Mouse (Mus musculus): ENCODE results near the gene Sema4f.

DNA sequence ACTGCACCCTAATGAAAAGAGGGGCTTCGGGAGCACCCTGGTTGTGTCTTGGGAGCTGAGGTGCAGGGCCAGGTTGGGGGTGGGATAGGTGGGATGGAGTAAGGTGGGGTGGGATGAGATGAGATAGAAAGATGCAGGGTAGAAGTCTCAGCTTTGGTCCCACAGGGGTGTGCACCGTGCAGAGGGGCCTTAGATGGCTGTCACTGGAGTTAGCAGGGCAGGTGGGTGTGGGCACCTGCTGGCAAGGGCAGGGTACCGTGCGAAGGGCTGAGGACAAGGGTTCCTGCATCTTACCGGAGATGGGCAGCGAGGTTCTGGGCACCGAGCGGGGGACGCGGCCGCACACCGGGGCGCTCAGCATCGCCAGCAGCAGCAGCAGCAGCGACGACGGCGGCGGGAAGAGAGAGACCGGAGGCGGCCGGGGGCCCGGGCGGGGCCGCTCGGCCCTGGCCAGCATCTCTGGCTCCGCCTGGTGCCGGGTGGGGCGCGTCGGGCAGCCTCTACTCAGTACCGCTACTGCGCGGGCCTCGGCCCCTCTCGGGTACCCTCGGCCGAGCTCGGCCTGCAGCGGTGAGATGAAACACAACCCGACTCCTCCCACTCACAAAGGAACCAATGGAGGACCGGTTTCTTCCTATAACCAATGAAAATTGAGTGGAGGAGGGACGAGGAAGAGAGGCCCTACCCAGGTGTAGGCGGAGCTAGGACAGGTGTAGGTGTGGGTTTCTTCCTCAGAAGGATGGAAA lies at the start of gene Sema4f:
- TF ChIP-seq CTCF (IDR thresholded peaks at IDR 0.05; ENCODE audit: control insufficient read depth, insufficient read depth, insufficient read length) (no peak), FOSL1 (IDR thresholded peaks at IDR 0.05; ENCODE audit: insufficient read depth, low read length, poor library complexity, severe bottlenecking) (no peak), USF1 (IDR thresholded peaks at IDR 0.05; ENCODE audit: low read depth) (no peak), MYOD1 (IDR thresholded peaks at IDR 0.05; ENCODE audit: control insufficient read depth, insufficient read length, low read depth) (no peak)

Data from C2C12 (cell line).